Mouse (Mus musculus) heart, adult 8-10 months (tissue): ENCODE measurements around the gene Hsp90aa1. TPM values are rescaled to one million over a fixed set of nuclear protein-coding genes. Genes with fewer than 3 reads are reported as not detected.
"Not testable (repeated sequence)": the region's sequence is repeated elsewhere in the genome, so short reads cannot be mapped to it uniquely, and the experiment has no call there.

Source experiments
- DNase-seq: peaks from one replicate; pipeline ENCODE4 v3.0.0; 2022; ENCODE audit warnings: low spot score
- total RNA-seq, 4 experiments: library from RNA; stranded (reverse); gene quantifications; 2 replicates each; pipeline ENCODE4 v1.2.4; 2022

Gene Hsp90aa1
- total RNA-seq, 4 experiments from 2014 or later, result 124 to 228 (median 180) TPM

GRCm38 (mm10) chr12:110699171-110699547 lies 3.4 kb downstream of the Hsp90aa1 start:
- no peak for DNase-seq

- no peak for DNase-seq
Measured at GRCm38 (mm10) chr12:110698523-110699170, 3.9 kb downstream of the Hsp90aa1 start.

DNA sequence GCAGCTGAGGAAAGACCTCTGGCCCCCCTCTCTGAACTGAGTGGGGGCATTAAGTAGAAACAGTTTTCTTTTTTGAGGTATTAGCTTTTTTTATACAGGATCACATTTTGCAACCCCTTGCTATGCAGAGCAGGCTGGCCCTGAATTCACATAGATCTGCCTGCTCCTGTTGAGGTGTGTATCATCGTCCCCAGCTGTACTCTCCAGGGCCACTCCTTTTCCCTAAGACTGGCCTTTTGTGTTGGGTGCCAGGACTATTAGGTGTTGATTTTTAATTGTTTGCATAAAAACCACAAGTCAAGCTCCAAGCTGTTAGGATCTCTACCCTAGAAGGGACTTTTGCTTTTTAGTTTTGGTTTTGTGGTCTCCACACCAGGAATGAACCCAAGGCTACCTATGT lies 4.4 kb downstream of the Hsp90aa1 start:
- no peak for DNase-seq

GRCm38 (mm10) chr12:110697457-110697856 lies 5.1 kb downstream of the Hsp90aa1 start:
- no peak for DNase-seq

GRCm38 (mm10) chr12:110696975-110697400 lies 5.5 kb downstream of the Hsp90aa1 start:
- DNase-seq, result no peak

DNA sequence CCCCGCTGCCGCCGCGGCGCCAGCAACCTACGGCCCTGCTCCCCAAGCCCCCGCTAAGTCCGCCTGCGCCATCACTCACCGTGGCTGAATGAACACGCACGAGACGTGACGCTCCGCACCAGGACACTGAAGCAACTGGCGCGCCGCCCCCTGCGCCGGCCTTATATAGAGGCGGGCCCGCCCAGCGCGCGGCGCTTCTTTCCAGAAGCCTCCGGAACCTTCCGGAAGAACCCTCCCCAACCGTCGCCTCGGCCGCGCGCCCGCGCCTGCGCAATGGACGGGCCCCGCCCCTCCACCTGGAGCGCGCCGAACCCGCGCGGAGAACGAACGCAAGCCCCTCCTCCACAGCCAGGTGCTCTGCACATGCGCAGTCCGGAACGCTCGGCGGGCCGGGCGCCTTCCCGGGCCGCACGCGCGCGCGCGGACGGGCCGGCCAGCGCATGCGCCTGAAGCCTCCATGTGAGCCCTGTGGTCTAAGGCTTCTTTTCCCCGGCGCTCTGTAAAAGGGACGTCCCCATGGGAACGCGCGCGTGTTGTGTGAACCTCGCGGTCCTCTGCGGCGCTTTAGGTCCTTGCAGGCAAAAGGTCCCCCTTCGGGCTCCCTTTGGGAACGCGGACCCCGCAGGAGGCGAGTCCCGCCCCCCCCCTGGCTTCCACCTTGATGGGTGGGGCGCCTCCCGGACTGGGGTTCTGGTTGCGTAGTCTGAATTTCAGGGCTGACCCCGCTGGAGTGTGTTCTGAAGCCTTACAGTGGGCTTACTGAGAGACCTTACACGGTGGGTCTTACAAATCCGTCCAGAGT lies 6.2 kb downstream of the Hsp90aa1 start:
- peak; percentile 95 for DNase-seq

- DNase-seq, result peak; percentile 25
Measured at GRCm38 (mm10) chr12:110695676-110696171, 6.8 kb downstream of the Hsp90aa1 start.

DNA sequence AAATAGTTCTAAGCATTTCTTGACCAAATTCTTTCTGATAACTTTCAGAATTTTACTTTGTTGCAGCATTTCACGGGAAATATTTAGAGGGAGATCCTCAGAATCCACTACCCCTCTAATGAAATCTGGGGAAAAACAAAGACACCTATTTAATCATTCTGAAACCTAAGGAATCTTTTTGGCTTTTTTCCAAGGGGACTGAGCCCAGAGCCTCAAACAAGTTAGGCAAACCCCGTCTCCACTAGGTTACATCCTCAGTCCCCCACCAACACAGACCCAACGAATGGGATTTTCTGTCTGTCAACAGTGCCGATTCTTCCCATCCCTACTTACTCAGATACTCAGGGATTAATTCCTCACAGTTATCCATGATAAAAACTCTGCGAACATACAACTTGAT lies 9.2 kb downstream of the Hsp90aa1 start:
- DNase-seq, result not testable (repeated sequence)

GRCm38 (mm10) chr12:110689919-110690643 lies 12.4 kb downstream of the Hsp90aa1 start:
- DNase-seq, result no peak

- not testable (repeated sequence) for DNase-seq
Measured at GRCm38 (mm10) chr12:110688921-110689320, 13.6 kb downstream of the Hsp90aa1 start.

DNA sequence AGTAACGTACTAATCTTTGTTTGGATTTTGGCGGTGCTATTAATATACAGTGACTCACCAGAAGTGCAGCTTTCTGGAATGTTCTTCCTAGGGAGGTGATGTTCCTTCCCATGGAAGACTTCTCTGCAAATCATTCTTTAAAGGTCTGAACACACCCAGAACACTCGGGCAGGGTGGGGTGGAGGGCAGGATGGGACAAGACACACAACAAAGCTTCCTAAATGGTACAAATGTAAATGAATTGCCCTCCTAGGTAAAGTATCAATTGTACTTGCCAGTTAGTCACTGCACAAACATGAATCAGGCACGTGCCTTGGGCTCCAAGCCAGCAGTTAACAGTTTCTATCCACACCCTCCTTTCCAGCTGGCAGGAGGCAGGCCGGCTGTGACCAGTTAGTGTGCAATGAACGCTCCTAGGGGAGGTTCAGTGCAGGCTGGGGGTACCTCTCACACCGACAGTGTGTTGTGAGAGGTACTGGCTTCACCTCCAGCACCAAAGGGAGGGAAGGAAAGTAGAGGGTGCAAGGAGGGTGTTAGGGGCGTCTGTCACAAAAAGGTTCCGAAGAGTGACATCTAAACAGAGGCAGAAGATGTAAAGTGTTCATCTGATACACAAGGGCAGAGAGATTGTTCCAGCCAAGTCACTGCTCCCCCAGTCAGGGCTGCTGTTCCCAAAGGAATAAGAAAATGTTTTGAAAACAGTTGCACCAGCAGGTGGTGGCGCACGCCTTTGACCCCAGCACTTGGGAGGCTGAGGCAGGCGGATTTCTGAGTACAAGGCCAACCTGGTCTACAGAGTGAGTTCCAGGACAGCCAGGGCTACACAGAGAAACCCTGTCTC lies 14.4 kb downstream of the Hsp90aa1 start:
- peak; percentile 75 for DNase-seq

- no peak for DNase-seq
Measured at GRCm38 (mm10) chr12:110683580-110683979, 18.9 kb downstream of the Hsp90aa1 start.

GRCm38 (mm10) chr12:110682561-110683299 lies 19.8 kb downstream of the Hsp90aa1 start, which contains the start of gene 1700001K19Rik:
1700001K19Rik (minus strand) TSS chr12:110682619.
- no peak for DNase-seq

- DNase-seq, result no peak
Measured at GRCm38 (mm10) chr12:110681878-110682277, 20.6 kb downstream of the Hsp90aa1 start.

DNA sequence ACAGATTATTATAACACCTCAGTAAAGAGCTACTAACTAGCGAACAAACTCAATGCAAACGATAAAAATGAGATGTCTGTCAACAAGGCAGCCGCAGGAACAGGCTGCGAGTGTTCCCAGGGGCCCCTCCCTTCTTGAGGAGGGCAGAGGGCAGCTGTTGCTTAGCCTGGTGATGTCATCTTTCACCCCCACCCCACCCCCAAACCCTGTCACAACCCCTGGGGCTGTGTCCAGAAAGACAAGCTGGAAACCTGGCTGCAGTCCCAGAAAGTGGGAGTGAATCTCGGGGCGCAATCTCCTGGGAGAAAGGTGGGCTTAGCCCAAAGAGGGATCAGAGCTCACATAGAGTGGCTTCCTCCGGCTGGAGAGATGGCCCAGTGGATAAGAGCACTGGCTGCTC lies 21.3 kb downstream of the Hsp90aa1 start:
- DNase-seq, result peak; percentile 19

GRCm38 (mm10) chr12:110674243-110674642 lies 28.3 kb downstream of the Hsp90aa1 start:
- no peak for DNase-seq

DNA sequence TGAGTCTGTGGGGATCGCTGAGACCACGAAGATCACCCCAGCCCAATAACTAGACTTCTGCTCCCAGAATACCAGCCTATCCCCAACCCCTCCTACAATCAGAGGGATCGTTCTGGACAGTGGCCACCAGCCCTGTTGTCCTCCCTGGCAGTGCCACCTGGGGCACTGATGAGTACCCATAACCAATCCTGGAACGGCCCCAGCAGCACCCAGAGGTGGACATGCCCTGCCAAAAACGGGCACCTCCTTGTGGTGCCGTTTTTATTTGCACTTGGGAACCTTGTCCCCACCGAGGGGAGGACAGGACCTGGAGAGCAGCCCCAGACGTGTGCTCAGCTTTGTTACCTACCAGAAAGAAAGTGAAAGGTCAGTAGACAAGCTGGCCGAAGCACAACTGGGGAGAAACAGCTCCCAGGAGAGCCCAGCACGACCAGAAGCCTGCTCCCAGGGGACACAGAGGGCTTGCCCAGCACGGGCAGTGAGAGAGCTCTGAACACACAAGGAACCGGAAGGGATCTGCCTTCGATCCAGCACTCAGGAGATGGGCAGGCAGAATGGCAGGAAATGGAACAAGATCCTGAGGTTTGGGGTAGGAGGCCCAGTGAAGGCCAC lies 35.0 kb downstream of the Hsp90aa1 start:
- DNase-seq, result no peak

- no peak for DNase-seq
Measured at GRCm38 (mm10) chr12:110661746-110662145, 40.8 kb downstream of the Hsp90aa1 start.

DNA sequence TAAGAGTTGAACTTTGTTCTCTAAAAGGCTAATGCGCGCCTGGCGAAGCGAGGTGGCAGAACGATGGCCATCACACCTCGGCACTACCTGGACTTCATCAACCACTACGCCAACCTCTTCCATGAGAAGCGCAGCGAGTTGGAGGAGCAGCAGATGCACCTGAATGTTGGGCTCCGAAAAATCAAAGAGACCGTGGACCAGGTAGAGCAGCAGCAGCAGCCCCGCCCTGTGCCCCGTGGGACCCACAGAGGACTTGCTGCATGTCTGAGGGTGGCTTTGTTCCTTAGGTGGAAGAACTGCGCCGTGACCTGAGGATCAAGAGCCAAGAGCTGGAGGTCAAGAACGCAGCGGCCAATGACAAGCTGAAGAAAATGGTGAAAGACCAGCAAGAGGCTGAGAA lies 51.1 kb downstream of the Hsp90aa1 start:
- no peak for DNase-seq

DNA sequence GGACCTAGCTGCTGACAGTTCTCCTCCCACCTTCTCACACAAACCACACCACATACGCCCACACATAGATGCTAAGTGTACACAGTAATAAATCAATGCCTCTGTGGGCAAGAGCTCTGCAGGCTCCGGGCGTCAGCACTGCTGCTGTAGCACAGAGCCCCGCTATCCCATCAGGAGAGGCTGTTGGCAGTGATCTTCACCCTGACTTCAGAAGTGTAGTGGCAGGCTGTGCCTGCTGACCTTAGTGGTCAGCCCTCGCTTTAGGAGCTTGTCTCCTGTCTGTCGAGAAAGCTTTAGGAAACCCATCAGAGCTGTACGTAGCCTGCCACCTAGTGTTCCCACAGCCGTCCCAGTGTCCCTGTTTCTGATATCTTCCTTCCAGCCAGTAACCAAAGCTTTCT lies 52.3 kb downstream of the Hsp90aa1 start:
- DNase-seq, result no peak
